Mouse (Mus musculus) cerebellum, postnatal 25 days (tissue): ENCODE measurements around the gene Atp5f1.
"Not testable (repeated sequence)": the region's sequence is repeated elsewhere in the genome, so short reads cannot be mapped to it uniquely, and the experiment has no call there.

Experiments used
- DNase-seq, 2 experiments: peaks; one replicate each; pipeline ENCODE4 v3.0.0; 2021; ENCODE audit warnings: mixed read lengths in 2 of 2

Gene Atp5f1

DNA sequence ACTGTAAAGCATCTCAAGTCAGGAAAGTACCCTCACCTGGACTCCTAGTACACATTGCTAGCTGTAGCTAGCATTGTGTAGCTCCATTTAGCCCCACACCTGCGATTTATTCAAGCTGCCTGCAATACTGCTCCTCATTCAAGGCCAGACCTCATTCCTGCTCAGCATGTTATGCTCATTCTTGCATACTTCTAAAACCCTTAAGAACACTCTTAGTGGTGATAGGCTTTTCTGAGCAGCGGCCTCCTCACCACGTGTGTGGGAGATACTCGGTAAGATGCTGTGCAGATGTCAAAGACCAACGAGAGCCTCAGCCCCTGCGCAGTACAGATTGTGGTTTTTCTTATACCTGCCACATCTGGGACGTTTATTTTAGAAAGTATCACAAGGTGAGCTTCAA, 30.1 kb downstream of the Atp5f1 start:
- no peak for DNase-seq

DNA sequence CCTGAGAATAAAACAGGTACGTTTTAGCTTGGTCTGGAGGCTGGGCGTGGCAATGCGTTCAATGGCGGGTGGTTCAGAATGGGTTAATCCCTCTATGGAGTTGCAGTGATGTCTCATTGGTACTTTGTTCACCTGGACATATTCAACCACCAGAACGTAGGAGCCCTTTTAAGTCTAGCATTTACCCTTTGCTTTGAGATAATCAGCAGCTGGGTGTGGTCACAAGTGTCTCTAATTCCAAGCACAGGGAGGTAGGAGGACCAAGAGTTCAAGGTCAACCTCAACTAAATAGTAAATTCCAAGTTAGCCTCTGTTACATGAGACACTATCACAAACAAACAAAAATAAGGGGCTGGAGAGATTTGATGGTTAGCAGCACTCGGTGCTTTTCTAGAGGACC, 31.1 kb downstream of the Atp5f1 start:
- no peak for DNase-seq

DNA sequence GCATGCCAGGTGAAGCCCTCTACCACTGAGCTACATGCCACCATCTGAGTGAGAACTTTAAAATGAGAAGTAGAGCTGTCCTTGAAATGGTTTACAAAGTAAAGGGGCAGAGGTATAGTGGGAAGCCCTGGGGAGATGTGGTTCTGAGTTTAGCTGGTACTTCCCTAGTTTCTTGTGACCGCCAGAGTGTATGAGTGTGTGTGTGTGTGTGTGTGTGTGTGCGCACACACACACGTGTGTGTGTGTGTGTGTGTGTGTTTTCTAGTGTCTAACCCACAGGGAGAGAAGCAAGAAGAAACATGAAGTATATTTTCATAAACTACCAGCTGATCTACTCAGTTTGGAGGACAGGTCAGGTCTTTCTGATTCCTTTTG, 31.7 kb downstream of the Atp5f1 start:
- no peak for DNase-seq

DNA sequence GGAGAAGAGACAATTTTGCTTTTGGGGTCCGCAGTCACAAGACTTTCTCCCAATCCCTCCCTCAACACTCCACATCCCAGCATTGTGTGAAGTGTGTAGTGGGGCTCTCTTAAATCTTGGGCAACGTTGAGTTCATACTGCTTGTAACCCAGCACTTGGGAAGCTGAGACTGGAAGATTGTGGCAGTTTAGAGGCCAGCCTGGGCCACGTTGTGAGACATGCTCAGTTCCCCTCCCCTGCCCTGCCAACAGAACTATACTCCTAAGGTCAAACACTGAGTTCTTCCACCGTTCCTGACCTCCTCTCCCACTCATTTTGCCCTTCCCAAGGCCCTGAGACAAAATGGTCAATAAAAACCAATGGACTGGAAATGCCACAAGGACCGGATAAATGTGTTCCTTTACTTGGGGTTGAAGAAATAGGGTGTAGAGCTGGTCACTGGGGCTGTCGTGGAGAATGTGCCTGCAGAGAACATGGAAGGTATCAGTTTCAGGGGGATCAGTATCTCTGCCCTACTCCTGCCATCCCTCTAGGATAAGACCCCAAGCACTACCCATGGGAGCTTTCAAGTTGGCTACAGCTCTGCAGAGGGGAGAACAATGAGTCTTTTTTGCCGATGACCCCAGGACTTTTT, 32.2 kb downstream of the Atp5f1 start:
- no peak for DNase-seq

DNA sequence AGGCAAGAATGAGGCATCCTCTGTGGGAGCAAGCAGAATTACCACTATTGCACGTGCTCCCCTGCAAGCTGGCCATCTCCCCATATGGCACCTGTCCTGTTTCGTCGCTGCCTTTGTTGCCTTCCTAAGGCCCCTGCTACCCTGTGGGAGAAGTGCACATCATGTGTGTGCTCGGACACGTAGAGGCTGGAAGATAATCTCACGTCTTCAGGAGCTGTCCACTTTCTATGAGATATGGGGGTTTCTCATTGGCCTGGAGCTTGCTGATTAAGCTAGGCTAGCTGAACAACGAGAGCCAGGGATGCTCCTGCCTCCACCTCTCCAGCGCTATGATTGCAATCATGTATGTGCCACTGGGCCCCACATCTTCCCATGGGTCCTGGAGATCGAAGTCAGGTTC, 35.3 kb downstream of the Atp5f1 start:
- DNase-seq: no peak

DNA sequence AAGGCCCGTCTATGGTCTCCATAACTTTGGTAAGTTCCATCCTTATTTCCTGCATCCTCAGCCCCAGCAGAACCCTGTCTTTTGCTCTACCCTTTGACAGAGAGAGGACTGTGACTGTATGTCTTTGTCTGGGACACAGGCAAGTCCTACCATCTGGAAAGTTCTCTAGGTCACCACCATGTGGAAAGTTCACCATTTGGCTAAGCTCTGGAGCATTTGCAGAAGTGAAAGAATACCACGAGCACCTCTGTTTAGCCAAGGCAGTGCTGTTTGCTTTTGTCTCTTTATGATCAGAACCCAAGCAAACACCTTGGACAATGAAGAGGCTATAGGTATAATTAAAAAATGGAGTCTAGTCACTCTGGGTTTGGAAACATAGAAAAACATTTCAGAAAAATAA, 37.9 kb downstream of the Atp5f1 start:
- no peak for DNase-seq

DNA sequence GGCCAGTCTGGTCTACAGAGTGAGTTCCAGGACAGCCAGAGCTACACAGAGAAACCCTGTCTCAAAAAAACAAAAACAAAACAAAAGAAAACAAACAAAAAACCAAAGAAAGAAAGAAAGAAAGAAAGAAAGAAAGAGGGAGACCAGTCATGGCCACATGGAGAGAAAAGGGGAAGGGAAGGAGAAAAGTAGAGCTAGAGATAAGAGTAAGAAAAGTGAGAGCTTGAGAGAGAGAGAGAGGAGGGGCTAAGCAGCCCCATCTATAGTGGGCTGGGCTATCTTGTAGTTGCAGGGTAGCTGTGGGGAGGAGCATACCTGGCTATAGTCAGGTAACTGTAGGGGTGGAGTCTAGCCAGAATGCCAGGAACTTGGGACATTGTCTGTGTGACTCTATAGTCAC, 39.2 kb downstream of the Atp5f1 start:
- not testable (repeated sequence) for DNase-seq

DNA sequence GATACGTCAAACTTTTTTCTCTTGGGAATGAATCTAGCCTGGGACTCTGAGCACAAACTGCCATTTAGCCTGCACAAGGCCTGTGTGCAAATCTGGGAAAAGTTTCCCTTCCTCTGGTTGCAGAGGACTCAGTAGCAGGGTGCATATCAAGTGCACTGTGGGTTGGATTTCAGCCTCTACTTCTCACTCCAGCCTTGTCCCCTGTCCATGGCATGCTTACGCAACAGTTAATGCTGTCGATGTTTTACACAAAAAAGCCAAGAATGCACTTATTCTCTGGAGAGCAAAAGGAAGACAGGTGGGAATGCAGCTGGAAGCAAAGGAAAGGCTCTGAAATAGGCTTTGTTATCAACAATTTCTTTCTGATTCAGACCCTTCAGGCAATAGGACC, 41.5 kb downstream of the Atp5f1 start:
- DNase-seq: no peak

DNA sequence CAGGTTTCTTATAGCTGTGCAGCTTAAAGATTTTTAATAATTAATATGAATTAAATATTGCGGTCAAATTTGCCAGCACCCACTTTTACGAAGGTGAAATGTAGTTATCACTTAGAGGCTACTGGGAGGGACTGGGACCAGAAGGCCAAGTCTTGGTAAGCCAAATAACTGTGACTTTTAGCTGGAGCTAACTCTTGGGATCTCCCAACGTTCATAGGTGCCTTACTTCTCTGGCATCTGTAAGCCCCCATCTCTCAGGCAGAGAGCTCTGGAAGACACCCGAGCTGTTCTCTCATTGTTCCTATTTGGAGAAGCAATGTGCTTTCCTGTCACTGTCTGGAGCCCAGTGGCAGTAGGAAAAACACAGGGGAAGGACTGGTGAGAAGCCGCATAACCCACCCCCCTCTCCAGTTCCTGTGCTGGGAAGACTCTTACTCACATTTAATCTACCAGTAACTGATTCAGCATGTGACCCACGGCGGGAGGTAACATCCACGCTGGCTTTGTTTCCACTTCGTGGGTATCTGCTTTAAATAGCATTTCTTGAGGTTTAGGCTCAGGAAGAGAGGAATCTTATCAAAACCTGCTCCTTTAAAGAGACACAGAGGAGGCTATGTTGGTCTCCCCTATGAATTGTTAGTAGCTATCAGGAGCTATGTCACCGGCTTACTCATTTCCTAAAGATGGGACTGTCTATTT, 42.1 kb downstream of the Atp5f1 start:
- no peak for DNase-seq

DNA sequence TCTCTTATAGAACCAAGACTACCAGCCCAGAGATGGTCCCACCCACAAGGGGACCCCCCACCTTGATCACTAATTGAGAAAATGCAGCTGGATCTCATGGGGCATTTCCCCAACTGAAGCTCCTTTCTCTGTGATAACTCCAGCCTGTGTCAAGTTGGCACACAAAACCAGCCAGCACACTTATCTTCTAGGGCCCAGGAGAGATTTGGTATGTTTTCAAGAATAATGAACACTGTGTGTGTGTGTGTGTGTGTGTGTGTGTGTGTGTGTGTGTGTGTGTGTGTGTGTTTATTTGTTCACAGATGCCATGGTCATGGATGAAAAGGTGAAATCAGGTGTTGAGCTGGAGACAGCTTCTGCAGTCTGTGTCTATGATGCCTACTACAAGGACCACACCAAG, 43.4 kb downstream of the Atp5f1 start:
- not testable (repeated sequence) for DNase-seq

DNA sequence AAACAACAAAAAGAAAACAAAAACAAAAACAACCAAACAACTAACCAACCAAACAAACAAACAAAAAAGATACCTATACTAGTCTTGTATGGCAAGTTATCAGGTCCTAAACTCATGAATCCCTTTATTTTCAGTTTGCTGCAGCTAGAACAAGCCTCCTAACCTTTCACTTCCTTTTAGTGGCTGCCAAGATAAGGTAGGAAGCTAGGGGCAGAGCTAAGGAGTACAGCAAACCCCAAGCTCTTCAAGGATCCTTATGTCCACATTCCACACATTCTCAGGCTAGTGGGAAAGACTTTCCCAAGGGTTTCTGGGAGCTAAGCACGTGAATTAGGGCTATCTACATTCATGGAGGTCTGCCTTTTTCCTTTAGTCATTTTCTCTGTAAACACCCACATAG, 44.6 kb downstream of the Atp5f1 start:
- DNase-seq: no peak

DNA sequence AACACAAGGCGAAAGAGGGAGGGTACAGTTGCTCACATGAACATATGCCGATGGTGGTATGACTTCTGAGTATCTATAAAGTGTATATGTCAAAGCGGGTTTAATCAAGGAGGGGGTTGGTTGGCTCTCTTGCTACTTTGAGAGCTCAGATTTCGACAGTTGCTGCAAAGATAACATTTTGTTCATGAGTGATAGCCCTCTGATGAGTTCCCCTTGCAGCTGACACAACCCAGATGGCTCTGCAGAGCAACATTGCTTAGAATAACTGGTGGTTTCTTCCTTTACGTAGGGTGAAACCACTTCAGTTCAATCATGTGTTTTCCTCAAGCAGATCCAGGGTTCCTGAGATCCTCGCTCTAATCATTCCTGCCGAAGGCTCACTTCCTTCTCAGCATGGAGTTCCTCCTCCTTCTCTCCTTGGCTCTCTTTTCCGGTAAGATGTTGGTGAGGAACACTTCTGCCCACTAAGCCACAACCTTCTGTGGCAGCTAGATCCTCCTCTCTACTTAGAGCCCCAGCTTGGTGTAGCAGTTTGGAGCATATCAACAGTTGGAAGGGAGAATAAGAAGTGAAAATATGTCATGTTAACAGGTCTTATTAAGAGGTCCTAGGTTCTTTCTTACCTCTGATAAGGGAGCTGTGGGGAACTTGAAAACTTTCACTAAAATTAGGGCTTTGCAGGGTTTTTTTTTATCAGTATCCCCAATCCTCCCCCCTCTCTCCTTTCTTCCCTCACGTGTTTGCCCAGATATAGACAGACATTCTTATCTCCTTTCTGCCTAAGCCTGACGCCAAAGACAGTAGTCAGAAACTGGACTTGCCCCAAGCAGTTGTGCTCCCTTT, 45.8 kb downstream of the Atp5f1 start:
- DNase-seq: no peak

DNA sequence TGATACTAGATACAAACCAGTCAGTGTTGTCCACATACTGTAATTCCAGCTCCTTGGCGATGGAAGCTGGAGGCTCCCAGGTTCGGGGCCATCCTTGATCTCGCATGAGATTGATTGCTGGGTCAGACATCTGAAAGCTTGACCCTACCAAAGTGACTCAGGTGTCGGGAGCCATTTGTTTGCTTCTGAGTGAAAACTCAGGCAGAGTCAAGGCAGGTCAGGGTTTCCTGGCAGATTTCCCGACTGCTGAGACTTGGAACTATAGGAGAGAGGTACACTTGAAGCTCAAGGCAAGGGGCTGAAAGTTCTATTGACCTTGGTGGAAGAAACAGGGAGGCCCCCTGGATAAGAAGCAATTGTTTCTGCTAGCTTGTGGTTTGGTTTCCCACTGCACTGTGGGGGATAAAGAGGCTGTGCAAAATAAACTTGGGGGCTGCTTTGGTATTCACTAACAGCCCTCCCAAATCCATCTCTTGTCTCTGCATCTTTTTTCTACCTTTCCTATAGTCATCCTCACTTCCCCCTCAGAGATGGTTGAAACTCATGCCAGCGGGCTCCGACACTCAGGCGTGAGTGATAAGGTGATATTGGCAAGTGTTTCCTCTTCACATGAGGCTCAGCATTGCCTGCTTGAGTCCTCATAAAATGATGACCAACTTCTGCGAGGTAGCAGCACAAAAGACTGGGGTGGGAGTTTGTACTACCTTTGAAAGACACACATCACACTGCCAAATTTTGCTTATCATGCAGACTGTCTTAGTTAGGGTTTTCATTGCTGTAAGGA, 47.6 kb downstream of the Atp5f1 start:
- no peak for DNase-seq

DNA sequence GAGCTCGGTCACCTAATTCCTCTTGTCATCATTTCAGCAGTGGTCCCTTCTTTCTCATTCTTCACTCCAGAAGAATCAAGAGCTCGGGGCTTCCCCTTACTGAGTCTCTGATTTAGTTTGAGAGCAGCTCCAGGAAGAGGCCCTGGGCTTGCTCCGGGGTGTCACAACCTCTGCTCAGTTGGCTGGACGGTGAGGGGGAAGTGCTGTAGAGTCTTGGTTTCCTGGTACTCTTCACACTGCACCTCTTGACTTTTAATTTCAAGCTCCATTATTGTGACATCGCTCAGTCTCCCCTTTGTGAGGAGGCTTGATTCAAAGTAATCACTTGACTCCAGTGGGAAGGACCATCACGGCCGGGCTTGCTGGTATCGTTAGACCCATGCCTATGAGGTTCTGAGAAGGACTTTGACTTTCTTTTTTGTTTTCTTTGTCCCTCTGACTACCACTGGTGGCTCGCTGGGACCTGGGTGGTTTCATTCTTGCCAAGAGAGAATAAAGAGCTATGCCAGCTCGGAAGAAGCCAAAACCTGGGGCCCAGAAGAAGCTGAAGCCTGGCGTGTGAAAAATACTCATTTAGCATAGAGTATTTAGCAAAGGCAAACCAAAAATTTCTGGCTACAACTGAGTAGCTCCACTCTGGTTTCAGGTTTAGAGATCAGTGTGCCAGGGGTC, 49.2 kb downstream of the Atp5f1 start:
- no peak for DNase-seq

DNA sequence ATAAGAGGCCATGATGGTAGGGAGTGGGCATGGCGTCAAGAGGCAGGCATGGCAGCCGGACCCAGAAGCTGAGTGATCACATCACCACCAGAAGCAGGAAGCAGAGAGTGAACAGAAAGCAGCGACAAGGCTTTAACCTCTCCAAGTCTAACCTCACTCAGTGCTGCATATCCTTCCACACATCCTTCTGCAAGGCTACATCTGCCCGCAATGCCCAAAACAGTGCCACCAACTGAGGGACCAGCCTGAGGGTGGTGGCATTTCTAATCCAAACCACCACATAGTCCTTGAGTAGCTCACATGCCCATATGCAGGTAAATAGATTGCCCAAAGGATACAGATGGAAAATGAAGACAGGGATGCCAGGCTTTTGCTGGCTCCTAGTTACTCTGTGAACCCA, 50.9 kb downstream of the Atp5f1 start:
- no peak for DNase-seq

DNA sequence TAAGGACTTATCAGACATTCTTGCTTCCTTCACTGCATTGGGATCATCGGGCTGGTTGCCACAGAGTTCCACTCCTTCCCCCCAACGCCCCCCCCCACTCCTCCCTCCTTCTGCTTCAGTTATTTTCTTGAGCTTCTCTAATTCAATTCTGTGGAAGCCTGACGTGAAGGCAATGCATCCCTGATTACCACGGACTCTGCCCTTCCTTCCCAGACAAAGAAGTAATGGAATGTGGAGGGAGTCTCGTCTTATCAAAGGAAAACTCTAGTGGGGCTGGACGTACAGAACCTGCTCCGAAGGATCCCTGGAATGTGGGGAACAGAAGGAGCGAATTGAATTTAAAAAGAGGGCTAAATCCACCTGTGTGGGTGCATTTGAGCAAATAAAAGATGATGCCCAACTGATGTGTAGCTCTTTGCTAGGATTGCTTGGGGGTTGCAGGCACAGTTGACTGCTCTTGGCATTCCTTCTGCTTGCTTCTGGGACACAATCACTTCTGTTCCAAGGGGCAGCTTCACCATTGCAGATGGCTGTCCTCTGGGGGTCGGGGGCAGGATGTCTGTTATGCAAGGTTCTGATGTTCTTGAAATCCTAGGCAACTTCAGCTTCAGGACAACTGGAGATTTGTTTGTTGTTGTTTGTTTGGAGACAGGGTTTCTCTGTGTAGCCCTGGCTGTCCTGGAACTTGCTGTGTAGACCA, 51.8 kb downstream of the Atp5f1 start:
- no peak for DNase-seq

DNA sequence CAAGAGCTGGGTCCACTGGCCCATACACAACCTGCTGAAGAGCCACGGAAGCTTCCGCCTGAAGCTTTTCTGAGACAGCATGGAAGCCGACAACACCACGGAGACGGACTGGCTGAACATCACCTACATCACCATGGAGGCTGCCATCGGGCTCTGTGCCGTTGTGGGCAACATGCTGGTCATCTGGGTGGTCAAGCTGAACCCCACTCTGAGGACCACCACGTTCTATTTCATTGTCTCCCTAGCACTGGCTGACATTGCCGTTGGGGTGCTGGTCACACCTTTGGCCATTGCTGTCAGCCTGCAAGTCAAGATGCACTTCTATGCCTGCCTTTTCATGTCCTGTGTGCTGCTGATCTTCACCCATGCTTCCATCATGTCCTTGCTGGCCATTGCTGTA, 55.2 kb downstream of the Atp5f1 start:
- DNase-seq: no peak

DNA sequence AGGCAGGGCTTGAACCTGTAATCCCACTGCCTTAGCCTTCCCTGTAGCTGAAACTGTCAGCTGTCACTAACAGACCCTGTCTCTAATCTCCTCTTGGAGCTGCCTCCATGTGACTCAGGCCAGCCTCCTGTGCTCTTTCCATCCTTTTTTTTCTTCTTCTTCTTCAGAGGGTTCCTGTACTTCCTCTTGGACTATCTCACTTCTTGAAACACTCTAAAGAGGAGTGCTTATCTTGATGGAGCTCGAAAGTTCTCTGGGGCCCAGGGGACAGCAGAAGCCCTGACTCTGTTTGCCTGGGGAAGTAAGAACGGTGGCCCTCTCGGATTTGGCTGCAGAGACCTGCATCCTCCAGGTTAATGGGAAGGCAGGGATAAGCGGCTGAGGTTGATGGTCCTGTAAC, 55.7 kb downstream of the Atp5f1 start:
- DNase-seq: no peak

DNA sequence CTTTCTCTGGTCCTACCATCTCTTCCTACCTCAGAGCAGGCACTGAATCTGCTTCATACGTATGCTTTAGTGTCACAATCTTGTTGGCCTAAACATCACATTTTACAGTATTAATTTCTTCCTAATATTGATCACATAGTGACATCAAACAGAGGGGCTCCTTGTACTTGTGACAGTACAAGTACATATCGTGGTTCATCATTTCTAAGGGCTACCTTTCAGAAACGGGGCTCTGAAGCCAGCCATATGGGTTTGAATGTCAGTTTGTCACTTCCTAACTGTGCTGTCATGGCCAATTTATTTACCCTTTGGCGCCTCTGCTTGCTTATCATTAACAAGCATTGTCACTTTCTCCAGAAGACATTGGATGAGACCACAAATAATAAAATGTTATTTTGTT, 58.4 kb downstream of the Atp5f1 start:
- no peak for DNase-seq

DNA sequence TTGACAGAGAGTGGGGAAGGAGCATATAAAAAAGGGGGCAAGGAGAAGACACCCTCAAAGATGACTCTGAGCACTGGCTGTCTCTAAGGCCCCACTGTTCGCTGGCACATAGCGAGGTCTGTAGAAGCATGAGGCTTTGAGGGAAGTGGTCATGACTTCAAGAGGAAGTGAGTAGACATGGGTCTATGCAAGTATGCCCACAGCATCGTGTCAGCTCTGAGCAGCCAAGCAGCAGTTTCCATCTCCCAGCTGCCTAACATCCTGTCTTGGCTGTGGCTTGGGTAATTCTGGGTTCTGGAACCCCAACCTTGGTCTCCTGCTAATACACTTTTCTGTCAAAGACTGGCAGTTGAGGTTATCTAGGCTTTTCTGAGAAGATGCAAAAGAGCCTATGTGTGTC, 59.2 kb downstream of the Atp5f1 start:
- no peak for DNase-seq

DNA sequence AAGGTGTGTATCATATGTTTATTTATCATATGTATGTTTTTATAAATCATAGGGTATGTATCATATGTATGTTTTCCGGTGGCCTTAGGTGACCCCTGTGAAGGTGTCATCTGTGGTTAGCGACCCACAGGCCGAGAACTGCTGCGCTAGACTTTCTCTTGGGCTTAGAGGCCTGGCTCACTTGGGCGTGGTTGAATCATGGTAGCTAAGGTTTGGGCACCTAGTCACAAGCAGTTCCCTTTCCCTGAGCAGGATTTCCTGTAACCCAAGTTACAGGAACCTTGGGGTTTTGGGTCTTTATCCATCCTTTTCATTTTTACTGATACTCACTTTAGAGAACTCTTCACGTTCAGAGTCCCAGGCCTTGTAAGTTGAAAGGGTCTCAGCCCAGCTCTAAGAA, 59.6 kb downstream of the Atp5f1 start:
- DNase-seq: no peak
